Mouse (Mus musculus) cerebellum, adult (tissue): ENCODE results near the gene Dnajc5g.
A peak's percentile ranks its signal among the peaks of the same experiment; 100 is the strongest.

ENCODE experiments used
- ATAC-seq: cut with Nextera tagmentation; 2 replicates; pipeline ENCODE4 v1.9.2; 2017; ENCODE audit warnings: mild to moderate bottlenecking, moderate library complexity, mixed read lengths; ENCODE audit not compliant: insufficient number of reproducible peaks, low FRiP score, low TSS enrichment

The Dnajc5g gene

DNA sequence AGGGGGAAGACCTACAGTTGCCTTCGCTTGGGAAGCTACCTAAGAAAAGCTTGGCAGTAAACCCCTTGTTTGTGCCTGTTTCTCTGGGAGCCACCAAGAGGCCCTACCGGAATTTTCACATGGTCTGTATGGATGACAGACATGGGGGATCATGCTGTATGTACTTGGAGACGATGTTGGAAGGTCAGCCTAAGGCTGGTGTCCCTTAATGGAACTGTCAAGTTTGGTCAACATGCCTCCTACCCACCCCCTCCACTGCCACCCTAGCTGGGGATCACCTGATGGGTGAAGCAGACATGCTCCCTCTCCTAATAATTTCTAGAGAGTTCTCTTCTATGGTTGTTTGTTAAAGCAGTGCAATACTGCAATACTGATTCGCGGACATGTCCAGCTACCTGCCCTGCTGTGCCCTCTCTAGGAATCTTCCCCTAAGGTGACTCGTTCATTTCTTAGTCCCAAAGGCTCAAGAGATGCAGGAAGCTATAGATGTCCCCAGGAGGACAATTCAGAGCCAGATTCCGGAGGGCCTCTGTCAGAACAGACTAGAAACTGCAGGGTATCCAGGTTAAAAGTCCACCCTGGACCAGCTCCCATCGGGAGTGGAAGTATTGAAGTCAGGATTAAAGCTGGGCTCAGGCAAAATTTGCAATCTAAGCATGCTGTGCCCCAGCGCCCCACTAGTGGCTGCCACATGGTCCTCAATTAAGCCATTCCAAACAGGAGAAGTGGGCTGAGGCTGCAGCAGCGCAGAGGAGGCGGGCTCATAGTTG is 10.2 kb upstream of the Dnajc5g start:
- ATAC-seq, result no peak

DNA sequence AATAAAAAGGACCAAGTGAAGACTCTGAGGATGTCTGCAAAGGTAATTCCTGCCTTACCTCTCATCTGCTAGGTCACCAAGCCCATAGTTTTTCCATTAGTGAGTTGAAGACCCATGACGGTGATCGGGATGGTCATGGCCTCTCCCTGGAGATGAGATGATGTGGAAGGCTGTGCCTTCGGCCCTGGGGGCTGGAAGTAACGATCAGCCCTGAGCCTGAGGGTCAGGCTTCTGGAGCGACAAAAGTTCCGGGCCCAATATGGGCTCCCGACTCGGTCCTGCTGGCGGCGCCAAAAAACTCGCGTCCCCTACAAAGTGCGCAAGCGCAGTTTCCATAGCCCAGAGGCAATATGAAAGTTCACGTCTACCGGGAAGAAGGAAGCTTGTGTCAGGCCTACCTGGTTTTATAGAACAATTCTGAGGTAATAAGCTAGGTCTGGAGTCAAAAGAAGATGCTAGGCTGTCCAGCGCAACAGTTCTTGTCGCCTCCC is 2.0 kb downstream of the Dnajc5g start, which contains the start of gene Slc30a3:
Slc30a3 (minus strand) TSS at position 238 of the 491 bp plus-strand sequence.
- no peak for ATAC-seq

DNA sequence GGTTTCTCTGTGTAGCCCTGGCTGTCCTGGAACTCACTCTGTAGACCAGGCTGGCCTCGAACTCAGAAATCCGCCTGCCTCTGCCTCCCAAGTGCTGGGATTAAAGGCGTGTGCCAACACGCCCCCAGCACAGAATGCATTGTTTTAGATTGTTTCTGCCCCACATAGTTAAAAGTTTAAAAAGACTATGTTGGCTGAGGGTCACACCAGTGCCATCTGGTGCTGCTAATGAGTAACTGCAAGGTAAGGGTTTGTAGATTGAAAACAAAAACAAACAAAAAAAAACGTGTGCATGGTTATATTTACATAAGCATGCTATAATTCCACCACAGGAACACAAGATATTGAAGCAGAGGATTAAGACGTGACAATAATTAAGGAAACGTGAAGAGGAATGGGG is 4.7 kb downstream of the Dnajc5g start:
- ATAC-seq, result no peak

DNA sequence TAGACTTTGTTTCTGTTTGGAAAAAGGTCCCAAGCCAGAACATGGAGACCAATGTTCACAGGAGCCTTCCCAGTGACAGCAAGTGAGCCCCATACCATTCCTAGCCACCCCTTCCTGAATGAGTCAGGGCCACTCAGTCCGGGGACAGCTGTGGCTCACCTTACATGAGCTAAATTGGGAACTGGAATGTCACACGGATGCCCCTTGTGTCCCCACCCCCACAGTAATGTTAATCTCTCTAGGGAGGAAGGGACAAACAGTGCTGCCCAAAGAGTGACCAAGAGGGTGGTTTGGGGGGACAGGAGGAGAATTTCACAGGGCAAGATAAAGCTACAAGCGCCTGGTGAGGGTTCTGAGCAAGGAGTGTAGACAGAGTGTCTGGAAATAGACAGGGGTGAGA is 10.3 kb downstream of the Dnajc5g start, which contains the start of gene Trim54:
Trim54 (plus strand) TSS at position 359 of the 400 bp plus-strand sequence.
- no peak for ATAC-seq

- ATAC-seq, result no peak
Observed at GRCm38 (mm10) chr5:31116912-31117311, 10.8 kb downstream of the Dnajc5g start.

DNA sequence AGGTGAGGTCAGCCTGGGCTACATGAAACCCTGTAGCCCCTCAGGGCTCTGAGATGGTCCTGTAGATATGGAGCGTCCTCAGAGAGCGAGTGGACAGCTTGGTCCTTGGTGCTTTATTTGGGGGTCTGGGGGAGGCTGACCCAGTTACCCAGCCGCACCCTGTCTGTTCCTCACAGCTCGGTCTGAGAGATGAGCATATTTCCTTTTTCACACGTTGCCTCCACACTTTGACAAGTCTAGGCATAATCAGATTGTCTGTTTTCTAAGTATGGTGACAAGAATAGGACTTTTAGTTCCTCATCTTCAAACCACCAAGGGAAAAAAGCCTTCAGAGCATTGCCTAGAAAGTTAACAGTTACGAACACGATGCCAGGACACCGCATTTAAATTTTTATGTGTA is 15.0 kb downstream of the Dnajc5g start:
- no peak for ATAC-seq

DNA sequence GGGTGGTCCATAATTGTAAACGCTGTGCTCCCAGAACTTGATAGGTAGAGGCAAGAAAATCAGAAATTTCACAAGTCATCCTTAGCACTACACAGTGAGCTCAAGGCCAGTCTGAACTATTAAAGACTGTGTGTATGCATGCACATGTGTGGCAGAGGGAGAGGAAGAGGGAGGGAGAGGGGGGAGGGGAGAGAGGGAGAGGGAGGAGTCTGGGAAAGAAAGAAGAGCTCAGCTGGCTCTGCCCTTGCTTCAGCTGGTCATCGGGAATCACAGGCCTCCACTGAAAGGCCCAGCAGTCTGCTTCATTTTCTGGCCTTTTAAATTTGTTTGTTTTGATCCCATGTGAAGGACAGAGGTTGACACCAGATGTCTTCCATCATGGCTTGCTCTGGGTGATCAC is 17.4 kb downstream of the Dnajc5g start:
- no peak for ATAC-seq

DNA sequence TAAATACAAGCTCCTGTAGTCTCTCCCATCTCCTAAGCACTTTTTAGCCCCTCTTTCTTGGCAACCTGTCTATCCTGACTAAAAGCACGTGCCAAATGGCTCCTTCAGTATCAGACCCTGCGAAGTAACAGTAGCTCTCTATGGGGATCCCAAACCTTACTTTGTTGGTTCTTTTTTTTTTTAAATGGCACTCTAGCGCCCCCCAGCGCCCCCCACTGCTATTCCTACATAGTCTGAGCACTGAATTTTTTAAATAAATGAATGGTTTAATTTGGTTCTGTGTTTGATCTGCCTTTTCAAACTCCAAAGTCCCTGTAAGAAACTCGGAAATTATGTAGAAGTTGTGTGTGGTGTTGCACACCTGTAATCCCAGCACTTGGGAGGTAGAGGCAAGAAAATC is 20.0 kb downstream of the Dnajc5g start:
- no peak for ATAC-seq

- ATAC-seq, result no peak
Observed at GRCm38 (mm10) chr5:31136730-31137424, 30.8 kb downstream of the Dnajc5g start.

DNA sequence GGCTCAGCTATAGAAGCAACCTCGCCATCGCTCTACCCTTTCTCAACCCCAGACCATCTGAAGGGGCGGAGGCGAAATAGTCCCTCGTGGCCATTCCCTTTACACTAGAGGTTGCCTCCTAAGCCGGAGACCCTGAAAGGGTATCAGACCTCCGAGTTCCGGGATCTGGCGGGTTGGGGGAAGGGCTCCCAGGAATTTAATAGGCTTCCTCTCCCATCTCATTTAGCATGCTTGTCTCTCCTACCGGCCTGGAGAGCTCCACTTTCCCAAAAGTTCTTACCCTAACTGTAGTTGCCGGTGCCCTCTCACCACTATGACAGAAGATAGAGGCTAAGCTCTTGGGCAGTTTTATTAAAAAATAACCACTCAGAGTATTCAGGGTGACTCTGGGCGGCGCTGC is 31.6 kb downstream of the Dnajc5g start:
- no peak for ATAC-seq

GRCm38 (mm10) chr5:31138241-31138967 is 32.3 kb downstream of the Dnajc5g start, which contains the start of gene Ucn:
Gene Ucn (minus strand): TSS chr5:31138829.
- no peak; the same call in 1 of the 2 replicates for ATAC-seq

DNA sequence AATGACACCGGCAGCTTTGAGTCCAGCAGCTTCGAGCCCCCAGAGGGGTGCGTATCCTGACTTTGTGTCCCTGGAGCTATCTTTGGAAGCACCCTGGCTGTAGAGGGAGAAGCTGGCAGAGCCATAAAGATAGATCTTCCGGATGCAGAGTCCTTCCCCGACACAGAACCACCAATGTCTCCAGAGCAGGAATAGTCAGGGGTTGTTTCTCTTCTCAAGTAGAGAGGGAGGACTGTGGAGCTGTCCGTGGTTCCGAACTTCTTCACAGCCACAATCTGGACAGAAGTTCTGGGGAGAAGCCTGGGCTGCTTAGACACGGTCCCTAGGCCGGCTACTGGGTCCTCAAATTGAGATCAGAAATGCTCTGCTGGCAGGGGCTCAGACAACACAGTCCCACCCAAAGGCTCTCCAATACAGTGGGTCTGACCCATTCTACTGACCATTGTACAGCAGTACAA is 32.9 kb downstream of the Dnajc5g start:
- ATAC-seq, result no peak

GRCm38 (mm10) chr5:31149781-31150180 is 43.7 kb downstream of the Dnajc5g start:
- ATAC-seq, result no peak

GRCm38 (mm10) chr5:31151746-31152145 is 45.7 kb downstream of the Dnajc5g start:
- ATAC-seq, result peak; percentile 61; the same call in 1 of the 2 replicates

DNA sequence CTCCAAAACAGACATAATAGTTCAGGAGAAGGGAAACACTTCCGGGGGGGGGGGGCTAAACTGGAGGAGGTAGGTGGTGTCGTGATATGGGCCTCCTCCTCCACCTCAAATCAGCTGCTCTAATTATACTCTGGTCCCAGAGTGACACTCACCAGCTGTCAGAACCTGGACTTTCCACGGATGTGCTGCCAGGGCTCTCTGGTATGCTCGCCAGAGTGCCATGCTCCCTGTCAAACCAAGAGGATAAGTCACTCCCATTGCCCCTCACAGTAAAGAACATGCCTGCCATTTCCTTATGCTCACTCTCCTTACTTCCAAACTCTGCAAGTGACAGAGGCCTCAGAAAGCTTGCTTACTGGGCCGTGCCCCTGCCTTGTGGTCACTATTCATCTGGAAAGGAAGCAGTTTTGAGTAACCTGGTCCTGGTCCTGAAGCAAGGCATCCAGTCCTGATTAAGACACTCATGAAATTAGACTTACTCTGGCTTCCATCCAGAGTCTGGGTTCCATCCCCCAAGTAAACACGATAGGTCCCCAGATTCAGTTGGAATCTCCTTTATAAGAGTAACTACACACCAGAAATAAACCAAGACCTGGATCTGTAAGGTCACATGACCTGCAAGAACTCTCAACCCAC is 47.5 kb downstream of the Dnajc5g start:
- ATAC-seq, result peak; percentile 29

DNA sequence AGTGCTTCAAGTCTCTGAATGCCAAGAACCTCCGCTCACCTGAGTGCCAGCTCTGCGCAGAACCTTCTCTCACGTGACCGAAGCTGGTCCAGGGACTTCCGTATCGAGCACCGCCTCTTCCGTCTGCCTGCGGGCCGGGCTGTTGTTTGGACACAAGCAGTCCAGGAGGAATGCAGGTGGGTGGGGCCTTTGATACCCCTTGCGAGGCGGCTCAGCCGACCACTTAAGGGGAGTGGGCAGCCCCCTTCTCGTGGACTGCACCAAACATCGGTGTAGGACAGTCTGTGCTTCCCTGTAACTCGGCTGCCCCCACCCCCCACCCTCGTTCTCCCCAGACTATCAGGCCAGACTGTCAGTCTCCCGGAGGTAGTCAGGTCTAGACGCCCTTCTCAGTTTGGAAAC is 48.1 kb downstream of the Dnajc5g start, which contains the start of gene Mpv17:
Mpv17 (minus strand) TSS at position 100 of the 402 bp plus-strand sequence.
- peak; percentile 92 for ATAC-seq
